Mouse (Mus musculus): ENCODE data around the gene Sdr39u1.

Sdr39u1 gene

DNA sequence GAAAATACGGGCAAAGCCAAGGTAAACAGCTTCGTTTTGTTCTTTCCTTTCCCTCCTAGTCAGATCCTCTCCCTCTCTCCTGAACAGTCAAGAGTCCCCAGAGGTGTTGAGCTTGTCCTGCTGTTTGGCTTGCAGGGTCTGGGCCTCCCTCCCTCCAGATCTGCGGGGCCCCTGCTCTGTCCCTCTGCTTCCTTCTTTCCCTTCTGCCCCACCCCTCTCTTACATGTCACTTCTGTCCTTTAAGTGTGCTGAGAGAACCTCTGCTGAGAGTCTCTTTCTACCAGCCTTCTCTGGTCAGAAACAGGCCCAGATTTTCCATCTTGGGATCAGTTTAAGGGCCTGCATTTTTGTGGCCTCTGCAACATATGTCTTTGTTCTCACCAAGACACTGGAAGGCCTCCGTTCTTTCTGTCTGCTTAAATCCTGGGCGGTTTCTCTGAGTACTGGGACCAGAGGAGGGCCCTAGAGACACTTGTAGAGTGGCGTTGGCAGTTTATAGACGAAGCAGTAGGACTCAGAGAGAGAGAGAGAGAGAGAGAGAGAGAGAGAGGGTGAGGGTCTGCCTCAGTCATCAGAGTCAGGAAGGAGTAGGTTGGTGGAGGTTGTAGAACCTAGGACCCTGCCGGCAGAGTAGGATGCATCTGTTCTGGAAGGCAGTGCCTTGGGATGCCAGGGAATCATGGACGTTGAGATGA is 45.5 kb downstream of the Sdr39u1 start:
- in situ Hi-C loops (cut with MboI), result no loop called here

DNA sequence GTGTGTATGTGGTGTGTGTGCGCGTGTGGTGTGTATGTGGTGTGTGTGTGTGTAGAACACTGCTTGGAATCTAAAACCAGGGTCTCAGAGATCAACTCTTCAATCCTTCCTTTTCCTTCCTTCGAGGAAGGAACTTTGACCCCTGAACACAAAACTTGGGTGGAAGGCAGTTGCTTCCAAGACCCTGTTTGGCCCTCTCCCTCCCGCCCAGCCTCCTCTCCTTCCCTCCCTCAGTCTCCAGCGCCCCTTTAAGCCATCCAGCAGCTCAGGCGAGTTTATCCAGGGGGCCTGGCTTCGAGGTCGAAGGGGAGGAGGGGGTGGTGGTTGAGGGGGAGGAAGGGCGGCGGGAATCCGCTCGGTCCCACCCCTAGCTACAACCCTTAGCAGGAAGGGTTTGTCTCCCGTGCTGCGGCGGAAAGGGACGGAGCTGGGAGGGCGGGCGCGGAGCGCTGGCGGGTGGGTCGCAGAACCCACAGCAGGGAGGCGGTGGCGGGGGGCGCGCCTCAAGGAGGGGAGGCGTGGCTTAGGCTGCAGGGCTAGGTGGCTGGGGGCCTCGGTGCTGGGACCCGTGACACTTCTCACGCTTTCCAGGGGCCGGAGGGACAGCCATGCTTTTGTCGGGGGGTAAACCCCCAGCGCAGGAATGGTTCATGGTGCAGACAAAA is 46.3 kb downstream of the Sdr39u1 start, which contains the start of gene Nynrin:
Gene Nynrin (plus strand): TSS at position 390 of the 665 bp plus-strand sequence.
- in situ Hi-C loops (cut with MboI), result no loop called here

DNA sequence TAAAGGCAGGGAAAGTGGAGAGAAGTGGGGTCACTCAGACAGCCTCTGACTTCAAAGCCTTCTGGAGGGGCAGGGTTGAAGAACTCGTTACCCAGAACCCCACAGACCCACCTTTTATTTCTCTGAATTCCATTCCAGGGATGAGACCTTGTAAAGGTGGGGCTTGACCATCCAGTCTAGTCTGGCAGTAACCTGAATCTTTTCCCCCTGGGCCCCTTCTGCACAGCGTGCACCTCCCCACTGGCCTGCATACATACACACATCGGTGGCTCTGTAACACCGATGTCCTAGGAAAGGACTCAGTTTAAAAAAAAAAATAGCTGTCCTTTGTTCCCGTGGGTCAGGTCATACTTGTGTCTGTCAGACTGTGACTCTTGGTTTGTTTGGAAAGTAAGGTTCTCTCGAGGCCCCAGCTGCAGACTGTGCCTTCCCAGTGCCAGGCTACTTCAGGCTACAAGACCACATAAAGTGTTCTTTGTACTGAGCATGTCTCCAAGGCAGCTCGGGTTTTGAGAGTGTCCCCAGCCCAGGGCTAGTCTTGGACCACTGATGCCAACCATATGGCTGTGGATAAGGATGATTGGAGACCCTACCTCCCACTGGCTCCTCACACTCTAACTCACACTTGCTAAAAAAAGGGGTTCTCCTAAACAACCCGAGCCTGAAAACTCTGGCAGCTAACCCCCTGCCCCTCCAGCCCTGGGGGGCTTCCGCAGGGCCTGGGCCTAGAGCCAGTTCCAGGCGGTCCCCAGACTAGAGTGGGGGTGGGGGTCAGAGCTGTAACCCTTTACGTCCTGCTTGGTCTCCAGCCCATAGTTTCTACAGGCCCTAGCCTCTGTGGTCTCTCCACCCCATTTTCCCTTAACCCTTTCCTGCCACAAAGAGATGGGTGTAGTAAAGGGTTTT is 47.2 kb downstream of the Sdr39u1 start:
- in situ Hi-C loops (cut with MboI), result no loop called here

DNA sequence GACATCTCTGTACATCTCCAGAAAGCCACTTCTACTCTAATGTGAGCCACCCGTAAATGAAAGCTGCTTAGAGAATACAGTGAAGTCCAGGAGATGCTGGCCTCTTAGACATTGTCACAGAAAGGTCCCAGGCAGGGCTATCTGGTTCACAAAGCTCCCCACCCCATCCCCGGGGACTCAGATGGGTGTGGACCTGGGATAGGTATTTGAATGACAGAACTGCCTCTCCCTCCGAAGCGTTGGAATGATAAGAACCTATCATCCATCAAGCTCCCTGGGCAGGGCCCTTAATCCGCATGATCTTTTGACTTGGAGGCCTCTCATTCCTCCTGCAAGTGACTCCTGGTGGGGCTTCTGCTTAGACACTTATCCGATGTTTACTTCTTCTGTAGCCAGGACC is 49.2 kb downstream of the Sdr39u1 start:
- in situ Hi-C loops (cut with MboI), result no loop called here

All from mature B cell (primary cell).